Mouse (Mus musculus) limb, embryonic 12.5 days (tissue): ENCODE measurements around the gene Ppp1r1c. TPM values are rescaled to one million over a fixed set of nuclear protein-coding genes. Genes with fewer than 3 reads are reported as not detected.

Source experiments
- ATAC-seq: fragments of 200-750 bp; cut with Nextera tagmentation; 2 replicates; pipeline ENCODE4 v1.8.0; 2017; ENCODE audit warnings: low read depth, moderate TSS enrichment; ENCODE audit not compliant: insufficient number of reproducible peaks, insufficient read depth, low FRiP score, low TSS enrichment
- H3K27ac ChIP-seq: fragments of 300-500 bp; sonication (generic); 2 replicates; pipeline ENCODE4 v1.5.1; 2016; ENCODE audit warnings: mild to moderate bottlenecking, moderate library complexity
- H3K27me3 ChIP-seq: fragments of 300-500 bp; sonication (generic); 2 replicates; pipeline ENCODE4 v1.6.1; 2016; ENCODE audit warnings: mild to moderate bottlenecking, moderate library complexity
- H3K36me3 ChIP-seq: fragments of 300-500 bp; sonication (generic); 2 replicates; pipeline ENCODE4 v1.6.1; 2016; ENCODE audit warnings: mild to moderate bottlenecking, moderate library complexity
- H3K4me1 ChIP-seq: fragments of 300-500 bp; sonication (generic); replicated peaks from 2 replicates; pipeline ENCODE4 v1.6.1; 2016
- H3K4me2 ChIP-seq: fragments of 300-500 bp; sonication (generic); 2 replicates; pipeline ENCODE4 v1.6.1; 2016; ENCODE audit warnings: mild to moderate bottlenecking, moderate library complexity
- H3K4me3 ChIP-seq: fragments of 300-500 bp; sonication (generic); replicated peaks from 2 replicates; pipeline ENCODE4 v1.5.1; 2016; ENCODE audit warnings: mild to moderate bottlenecking
- H3K9ac ChIP-seq: fragments of 300-500 bp; sonication (generic); replicated peaks from 2 replicates; pipeline ENCODE4 v1.6.1; 2016; ENCODE audit warnings: mild to moderate bottlenecking, moderate library complexity
- H3K9me3 ChIP-seq: fragments of 300-500 bp; sonication (generic); 2 replicates; pipeline ENCODE4 v1.6.1; 2016; ENCODE audit warnings: mild to moderate bottlenecking, moderate library complexity
- WGBS: fragments of 180-500 bp; shearing (Covaris S2); methylation state at CpG from one replicate; pipeline ENCODE4 v1.1.7; 2016; 5-methylcytosine and 5-hydroxymethylcytosine counted together
- polyA plus RNA-seq: library from polyadenylated mRNA; unstranded; fragments of >200 nt; fragmentation: Nextera tagmentation; extraction: Ambion mirVana; gene quantifications from 2 replicates; pipeline ENCODE4 v1.2.1, GENCODE M21; 2016

Ppp1r1c gene
- polyA plus RNA-seq, 1 experiment from 2014 or later: 0.71 TPM

DNA sequence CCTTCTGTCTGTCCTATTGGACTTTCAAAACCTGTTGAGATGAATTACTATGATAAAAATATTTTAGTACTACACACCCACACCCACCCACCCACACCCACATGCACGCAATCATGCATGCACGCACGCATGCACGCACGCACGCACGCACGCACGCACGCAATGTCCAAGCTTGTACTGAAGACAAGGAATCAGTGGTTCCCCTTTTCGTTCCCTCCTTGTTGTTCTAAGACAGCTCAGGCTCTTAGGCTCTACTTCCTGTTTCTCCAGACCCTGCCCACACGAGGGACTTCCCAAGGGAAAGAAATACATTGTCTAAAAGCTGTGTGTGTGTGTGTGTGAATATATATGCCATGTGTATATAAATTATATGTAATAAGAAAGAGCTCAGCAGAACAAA is 11.6 kb upstream of the Ppp1r1c start:
- H3K27ac ChIP-seq: no peak overlapping the region
- H3K27me3 ChIP-seq: no peaks in the 10 kb centered on the region
- no peaks in the 10 kb centered on the region for H3K36me3 ChIP-seq
- no peak overlapping the region for H3K4me2 ChIP-seq
- no peak for ATAC-seq
- H3K4me3 ChIP-seq: no peak overlapping the region
- H3K9ac ChIP-seq: no peak overlapping the region
- H3K4me1 ChIP-seq: no peaks in the 10 kb centered on the region
- H3K9me3 ChIP-seq: no peaks in the 10 kb centered on the region
- WGBS: 87% methylated on average over 12 of the region's 12 CpGs

DNA sequence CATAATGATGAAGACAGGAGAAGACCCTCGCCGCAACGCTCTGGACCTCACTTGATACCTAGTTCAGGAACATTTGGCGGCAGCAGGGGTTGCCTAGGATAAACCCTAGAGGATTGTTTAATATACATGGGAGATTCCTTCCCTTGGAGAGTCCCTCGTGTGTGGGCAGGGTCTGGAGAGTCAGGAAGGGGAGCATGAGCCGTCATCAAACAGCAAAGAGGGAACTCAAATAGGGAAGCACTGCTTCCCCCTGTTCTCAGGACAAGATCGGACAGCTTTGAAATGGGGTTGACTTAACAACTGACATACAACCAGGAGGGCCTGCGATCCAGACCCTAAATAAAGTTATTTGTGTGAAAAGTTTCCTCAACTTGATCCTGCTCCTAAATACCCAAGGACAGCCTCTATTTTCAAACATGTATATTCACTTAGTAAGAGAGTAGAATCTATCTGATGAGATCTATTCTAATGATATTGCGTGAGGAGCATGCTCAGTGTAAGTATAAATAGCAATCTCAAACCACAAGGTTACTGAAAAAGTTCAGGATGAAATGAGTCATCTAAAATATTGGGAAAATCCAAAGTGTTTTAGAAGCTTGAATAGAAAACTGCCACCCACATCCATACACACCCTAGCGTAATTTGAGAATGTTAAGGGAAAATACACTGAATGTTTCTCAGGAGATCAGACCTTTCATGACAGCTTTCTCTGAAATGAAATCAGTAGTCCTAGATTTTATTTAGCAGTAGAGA is 10.9 kb upstream of the Ppp1r1c start:
- ATAC-seq: no peak
- 83% methylated on average over 10 of the region's 10 CpGs for WGBS
- H3K9me3 ChIP-seq: no peaks in the 10 kb centered on the region
- H3K27me3 ChIP-seq: no peaks in the 10 kb centered on the region
- H3K36me3 ChIP-seq: no peaks in the 10 kb centered on the region
- no peak overlapping the region for H3K9ac ChIP-seq
- no peak overlapping the region for H3K4me2 ChIP-seq
- no peaks in the 10 kb centered on the region for H3K4me1 ChIP-seq
- H3K27ac ChIP-seq: no peak overlapping the region
- H3K4me3 ChIP-seq: no peak overlapping the region

DNA sequence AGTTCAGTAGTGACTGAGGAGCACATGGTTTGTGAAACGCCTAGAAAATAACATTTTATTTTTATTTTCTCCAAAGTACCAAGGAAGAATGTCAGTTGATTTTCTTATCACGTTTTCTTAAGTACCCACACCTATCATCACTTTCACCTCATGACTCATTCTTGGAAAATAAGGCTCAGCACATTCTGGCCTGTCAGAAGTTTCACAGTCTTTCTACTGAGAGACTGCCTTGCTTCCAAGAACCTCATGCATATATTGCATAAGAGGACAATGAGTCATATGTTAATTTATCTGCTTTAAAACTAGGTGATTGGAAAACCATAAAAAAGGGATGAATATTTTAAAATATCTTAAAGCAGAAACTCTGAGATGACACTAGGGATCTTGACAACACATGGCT is 9.4 kb upstream of the Ppp1r1c start:
- no peak overlapping the region for H3K27ac ChIP-seq
- no peak for ATAC-seq
- no peaks in the 10 kb centered on the region for H3K36me3 ChIP-seq
- H3K4me2 ChIP-seq: no peak overlapping the region
- no peaks in the 10 kb centered on the region for H3K9me3 ChIP-seq
- H3K4me3 ChIP-seq: no peak overlapping the region
- WGBS: 62% methylated on average over 2 of the region's 2 CpGs
- no peaks in the 10 kb centered on the region for H3K27me3 ChIP-seq
- no peak overlapping the region for H3K9ac ChIP-seq
- H3K4me1 ChIP-seq: no peaks in the 10 kb centered on the region

DNA sequence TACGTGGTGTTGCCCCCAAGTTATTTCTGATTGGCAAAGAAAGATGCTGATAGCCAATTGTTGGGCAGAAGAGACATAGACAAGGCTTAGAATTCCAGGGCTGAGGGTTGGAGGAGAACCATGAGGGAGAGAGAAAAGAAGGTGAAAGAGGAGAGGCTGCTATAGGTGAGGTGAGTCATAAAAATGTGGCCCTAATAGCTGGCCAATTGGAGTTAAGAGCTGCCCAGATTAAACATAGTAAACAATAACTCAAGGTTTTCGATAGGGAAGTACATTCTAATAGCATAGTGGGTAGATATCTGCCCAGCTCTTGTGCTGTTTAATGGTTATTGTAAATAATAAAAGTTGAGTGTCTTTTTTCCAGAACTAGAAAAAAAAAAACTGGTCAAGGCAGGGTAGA is 2.8 kb upstream of the Ppp1r1c start:
- H3K9me3 ChIP-seq: no peaks in the 10 kb centered on the region
- no peak for ATAC-seq
- no peak overlapping the region for H3K4me3 ChIP-seq
- H3K9ac ChIP-seq: no peak overlapping the region
- H3K4me2 ChIP-seq: no peak overlapping the region
- H3K27ac ChIP-seq: no peak overlapping the region
- no peaks in the 10 kb centered on the region for H3K36me3 ChIP-seq
- no peaks in the 10 kb centered on the region for H3K27me3 ChIP-seq
- H3K4me1 ChIP-seq: no peaks in the 10 kb centered on the region
- 78% methylated on average over 2 of the region's 2 CpGs for WGBS

DNA sequence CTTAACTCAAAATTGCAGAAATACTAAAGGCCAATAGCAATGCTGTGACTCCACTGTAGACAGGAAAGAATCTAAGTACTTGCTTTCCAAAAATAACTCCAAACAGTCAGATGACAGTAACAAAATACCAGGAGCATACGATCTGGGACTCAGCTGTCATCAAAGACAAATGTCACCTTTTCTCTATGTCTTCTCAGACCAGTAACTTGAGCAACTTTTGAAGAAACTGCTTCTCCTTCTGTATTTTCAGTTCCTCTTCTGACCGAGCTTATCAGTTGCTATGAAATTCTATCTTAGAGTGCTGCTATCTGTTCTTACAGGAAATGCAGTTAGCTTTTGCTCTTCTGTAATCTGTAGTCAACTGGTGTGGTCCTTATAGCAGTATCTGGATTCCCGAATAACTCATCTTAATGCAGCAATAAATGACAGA is 6.1 kb downstream of the Ppp1r1c start:
- Histone ChIP-seq H3K4me2 (no peak overlapping the region), H3K9ac (no peak overlapping the region), H3K4me3 (no peak overlapping the region), H3K27me3 (no peaks in the 10 kb centered on the region), H3K9me3 (no peaks in the 10 kb centered on the region), H3K36me3 (no peaks in the 10 kb centered on the region), H3K4me1 (no peaks in the 10 kb centered on the region; the same call in 1 of the 2 replicates), H3K27ac (no peak overlapping the region)
- 66% methylated on average over 3 of the region's 3 CpGs for WGBS
- ATAC-seq: no peak

DNA sequence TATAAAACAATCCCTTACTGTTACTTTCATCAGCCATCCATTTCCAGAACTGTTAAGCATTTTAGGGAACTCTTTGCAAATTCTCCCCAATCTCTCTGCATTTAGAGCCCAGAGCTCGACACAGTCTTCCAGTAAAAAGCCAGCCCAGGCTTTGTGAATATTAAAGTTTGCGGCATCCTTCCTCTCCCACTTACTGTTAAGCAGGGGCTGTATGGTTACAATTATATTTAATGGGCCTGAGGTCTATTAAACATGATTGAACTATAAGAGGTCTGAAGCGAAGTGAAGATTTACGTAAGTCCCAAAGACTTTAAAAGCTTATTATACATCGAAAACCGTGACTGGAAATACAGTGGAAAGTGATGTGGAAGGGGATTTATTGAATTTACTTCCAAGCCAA is 7.2 kb downstream of the Ppp1r1c start:
- no peak overlapping the region for H3K27ac ChIP-seq
- no peak overlapping the region for H3K4me3 ChIP-seq
- H3K27me3 ChIP-seq: no peaks in the 10 kb centered on the region
- H3K9ac ChIP-seq: no peak overlapping the region
- ATAC-seq: no peak
- H3K9me3 ChIP-seq: no peaks in the 10 kb centered on the region
- no peaks in the 10 kb centered on the region; the same call in 1 of the 2 replicates for H3K4me1 ChIP-seq
- no peaks in the 10 kb centered on the region for H3K36me3 ChIP-seq
- 26% methylated on average over 6 of the region's 6 CpGs for WGBS
- no peak overlapping the region for H3K4me2 ChIP-seq

DNA sequence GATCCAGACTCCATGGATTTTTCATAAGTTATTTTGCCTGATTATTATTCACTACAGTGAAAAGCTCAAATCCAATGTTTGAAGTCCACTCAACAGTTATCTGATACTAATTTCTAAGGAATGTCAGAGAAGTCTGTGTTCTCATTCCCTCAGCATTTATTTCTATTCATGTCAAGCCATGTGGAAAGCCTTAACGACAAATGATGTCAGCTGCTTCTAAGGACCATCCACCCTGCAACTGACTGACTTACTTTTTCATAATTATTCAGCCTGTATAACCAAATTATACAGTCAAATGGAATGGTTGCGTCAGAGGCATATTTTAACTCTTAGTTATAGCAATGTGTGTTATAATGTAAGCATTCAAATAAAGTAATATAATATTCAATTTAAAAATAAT is 8.3 kb downstream of the Ppp1r1c start:
- H3K27me3 ChIP-seq: no peaks in the 10 kb centered on the region
- no peak for ATAC-seq
- no peaks in the 10 kb centered on the region for H3K9me3 ChIP-seq
- 80% methylated on average over 2 of the region's 2 CpGs for WGBS
- H3K4me2 ChIP-seq: no peak overlapping the region
- H3K27ac ChIP-seq: no peak overlapping the region
- no peaks in the 10 kb centered on the region for H3K36me3 ChIP-seq
- H3K4me3 ChIP-seq: no peak overlapping the region
- H3K9ac ChIP-seq: no peak overlapping the region
- H3K4me1 ChIP-seq: no peaks in the 10 kb centered on the region; the same call in 1 of the 2 replicates

DNA sequence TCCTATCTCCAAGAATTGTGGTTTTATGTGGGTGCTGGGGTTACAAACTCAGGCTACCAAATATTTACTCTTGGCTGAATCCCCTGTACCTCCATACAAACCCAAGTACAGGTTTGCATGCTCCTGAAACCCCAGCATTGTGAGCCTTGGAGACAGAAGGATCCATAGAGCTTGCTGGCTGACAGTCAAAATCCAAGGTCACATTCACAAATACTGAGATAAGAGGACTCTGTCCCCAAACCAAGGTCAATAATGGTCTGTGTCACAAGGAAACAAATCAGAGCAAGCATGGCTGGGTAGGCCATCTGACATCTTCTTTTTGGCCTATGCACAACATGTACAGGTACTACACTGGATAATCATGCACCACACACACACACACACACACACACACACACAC is 10.3 kb downstream of the Ppp1r1c start:
- Histone ChIP-seq H3K4me2 (no peak overlapping the region), H3K4me1 (no peaks in the 10 kb centered on the region; the same call in 1 of the 2 replicates), H3K27me3 (no peaks in the 10 kb centered on the region), H3K9me3 (no peaks in the 10 kb centered on the region), H3K9ac (no peak overlapping the region), H3K27ac (no peak overlapping the region), H3K4me3 (no peak overlapping the region), H3K36me3 (no peaks in the 10 kb centered on the region)
- no peak for ATAC-seq

DNA sequence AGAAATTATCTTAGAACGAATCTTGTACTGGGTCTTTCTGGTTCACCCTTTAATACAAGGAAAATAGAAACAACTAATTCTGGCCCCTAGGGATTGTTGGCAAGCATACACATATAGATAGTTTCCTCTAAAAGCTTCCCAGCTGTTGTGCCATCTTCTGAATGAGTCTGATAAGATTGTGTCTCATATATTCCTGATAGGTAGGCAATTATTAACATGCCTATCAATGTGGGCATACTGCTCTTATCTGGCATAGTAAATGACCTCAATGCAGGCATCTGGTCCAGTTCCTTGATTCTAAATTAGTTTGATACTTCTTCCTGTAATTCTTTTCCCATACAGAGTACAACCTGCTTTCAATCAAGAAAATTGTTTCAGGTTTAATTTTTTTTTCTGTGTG is 14.8 kb downstream of the Ppp1r1c start:
- Histone ChIP-seq H3K9ac (no peak overlapping the region), H3K4me2 (no peak overlapping the region), H3K4me1 (no peaks in the 10 kb centered on the region), H3K27me3 (no peaks in the 10 kb centered on the region), H3K27ac (no peak overlapping the region), H3K9me3 (no peaks in the 10 kb centered on the region), H3K36me3 (no peaks in the 10 kb centered on the region), H3K4me3 (no peak overlapping the region)
- WGBS: 84% methylated on average over 1 of the region's 1 CpGs
- ATAC-seq: no peak

DNA sequence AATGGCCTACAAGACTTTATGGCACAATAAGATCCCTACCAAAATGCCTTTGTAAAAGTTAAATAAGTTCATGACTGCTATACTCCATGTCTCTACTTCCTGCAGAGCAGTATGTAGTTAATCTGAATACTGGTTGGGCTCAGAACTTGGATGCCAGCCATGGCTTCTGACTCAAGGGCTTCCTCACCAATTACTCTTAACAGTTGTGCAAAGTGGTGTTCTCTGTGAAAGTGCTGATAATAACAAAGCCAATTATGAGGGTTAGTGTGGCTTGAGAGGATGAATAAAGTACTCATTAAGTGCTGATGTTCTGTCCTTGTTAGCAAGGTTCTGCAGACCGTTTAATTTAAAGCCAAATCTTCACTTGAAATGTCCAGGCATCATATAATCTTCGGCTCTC is 31.4 kb downstream of the Ppp1r1c start:
- peaks cover 9% of the 10 kb centered on the region; the same call in 1 of the 2 replicates for H3K9me3 ChIP-seq
- 76% methylated on average over 2 of the region's 2 CpGs for WGBS
- ATAC-seq: no peak
- no peaks in the 10 kb centered on the region for H3K36me3 ChIP-seq
- H3K4me2 ChIP-seq: no peak overlapping the region
- H3K27ac ChIP-seq: no peak overlapping the region
- H3K27me3 ChIP-seq: no peaks in the 10 kb centered on the region
- no peaks in the 10 kb centered on the region for H3K4me1 ChIP-seq
- H3K9ac ChIP-seq: no peak overlapping the region
- no peak overlapping the region for H3K4me3 ChIP-seq

DNA sequence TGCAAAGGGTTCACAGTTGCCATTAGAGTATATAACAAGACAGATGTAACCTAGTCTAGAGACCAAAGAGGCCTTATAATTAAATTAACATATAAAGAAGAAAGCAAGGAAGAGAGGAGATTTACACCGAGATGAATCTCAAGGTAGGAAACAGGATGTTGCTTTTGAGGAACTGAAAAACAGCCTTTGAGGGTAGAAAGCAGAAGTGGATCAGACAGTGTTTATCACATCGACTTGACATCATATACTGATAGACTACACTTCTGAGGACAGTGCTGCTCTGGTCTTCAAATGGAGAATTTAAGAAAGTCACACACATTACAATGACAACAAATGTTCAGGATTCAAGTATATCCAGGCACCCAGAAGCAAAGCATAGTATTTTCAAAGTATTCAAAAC is 34.4 kb downstream of the Ppp1r1c start:
- Histone ChIP-seq H3K4me2 (no peak overlapping the region), H3K4me1 (no peaks in the 10 kb centered on the region), H3K4me3 (no peak overlapping the region), H3K36me3 (no peaks in the 10 kb centered on the region), H3K9me3 (peaks cover 3% of the 10 kb centered on the region; the same call in 1 of the 2 replicates), H3K27me3 (no peaks in the 10 kb centered on the region), H3K9ac (no peak overlapping the region), H3K27ac (no peak overlapping the region)
- no peak for ATAC-seq
- 88% methylated on average over 2 of the region's 2 CpGs for WGBS

DNA sequence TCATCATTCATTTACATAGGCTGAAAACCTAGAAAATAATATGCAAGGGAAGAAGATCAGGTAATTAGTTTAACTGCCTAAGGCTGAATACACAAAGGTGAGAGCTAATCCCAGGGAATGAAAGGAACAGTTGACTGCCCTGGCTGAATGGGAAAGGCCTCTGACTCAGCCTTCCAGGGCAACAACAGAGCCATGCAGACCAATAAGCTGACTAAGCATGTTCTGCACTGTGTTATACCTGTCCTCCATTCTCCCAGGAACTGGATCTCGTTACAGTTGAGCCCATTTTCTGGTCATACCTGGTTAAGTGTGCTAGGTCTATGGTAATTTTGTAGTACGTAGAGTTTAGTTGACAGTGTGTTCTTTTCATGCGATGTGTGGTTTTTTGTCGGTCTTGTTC is 36.6 kb downstream of the Ppp1r1c start:
- WGBS: 89% methylated on average over 4 of the region's 4 CpGs
- no peaks in the 10 kb centered on the region for H3K9me3 ChIP-seq
- no peak overlapping the region for H3K4me3 ChIP-seq
- H3K4me2 ChIP-seq: no peak overlapping the region
- H3K27ac ChIP-seq: no peak overlapping the region
- H3K36me3 ChIP-seq: no peaks in the 10 kb centered on the region
- no peaks in the 10 kb centered on the region for H3K4me1 ChIP-seq
- no peak overlapping the region for H3K9ac ChIP-seq
- no peaks in the 10 kb centered on the region for H3K27me3 ChIP-seq
- ATAC-seq: no peak
